Mouse (Mus musculus) CD4-positive, CD25-positive, alpha-beta regulatory T cell, adult 4 months (primary cell): ENCODE data around the gene Gng7. TPM values are rescaled to one million over a fixed set of nuclear protein-coding genes. Genes with fewer than 3 reads are reported as not detected.

ENCODE experiments used
- ATAC-seq: one replicate; pipeline ENCODE4 v1.8.0; 2017
- polyA plus RNA-seq, 2 experiments: library from polyadenylated mRNA; unstranded; fragments of 100-300 nt; shearing (Covaris generic); gene quantifications; one replicate each; pipeline ENCODE4 v1.2.1; 2017

Gene Gng7
- polyA plus RNA-seq, 2 experiments from 2014 or later = 0.54 TPM; not detected in 1

GRCm38 (mm10) chr10:81025639-81026275 is 11.0 kb upstream of the Gng7 start, which contains the start of gene Diras1:
Diras1 (minus strand) TSS chr10:81025662.
- no peak for ATAC-seq

- ATAC-seq = no peak
Measured at GRCm38 (mm10) chr10:81025047-81025621, 10.4 kb upstream of the Gng7 start.

- ATAC-seq = no peak
Measured at GRCm38 (mm10) chr10:81024346-81024937, 9.7 kb upstream of the Gng7 start.

- ATAC-seq = no peak
Measured at GRCm38 (mm10) chr10:81022744-81023143, 8.0 kb upstream of the Gng7 start.

- no peak for ATAC-seq
Measured at GRCm38 (mm10) chr10:81021547-81022110, 6.9 kb upstream of the Gng7 start.

- ATAC-seq = no peak
Measured at GRCm38 (mm10) chr10:81020207-81020606, 5.5 kb upstream of the Gng7 start.

- ATAC-seq = no peak
Measured at GRCm38 (mm10) chr10:81019687-81020086, 4.9 kb upstream of the Gng7 start.

- no peak for ATAC-seq
Measured at GRCm38 (mm10) chr10:81018326-81018725, 3.6 kb upstream of the Gng7 start.

- peak; percentile 62 for ATAC-seq
Measured at GRCm38 (mm10) chr10:81016645-81017044, 1.9 kb upstream of the Gng7 start.

GRCm38 (mm10) chr10:81015666-81016065 is 921 bp upstream of the Gng7 start:
- ATAC-seq = no peak

GRCm38 (mm10) chr10:81010851-81011250 is 3.9 kb downstream of the Gng7 start:
- no peak for ATAC-seq

GRCm38 (mm10) chr10:81007240-81007639 is 7.5 kb downstream of the Gng7 start:
- ATAC-seq = no peak

GRCm38 (mm10) chr10:81006005-81006677 is 8.6 kb downstream of the Gng7 start:
- no peak for ATAC-seq

GRCm38 (mm10) chr10:81001161-81001560 is 13.6 kb downstream of the Gng7 start:
- ATAC-seq = no peak

GRCm38 (mm10) chr10:81000197-81001062 is 14.3 kb downstream of the Gng7 start:
- ATAC-seq = no peak

GRCm38 (mm10) chr10:80999362-81000196 is 15.2 kb downstream of the Gng7 start:
- ATAC-seq = peak; percentile 90

GRCm38 (mm10) chr10:80998778-80999177 is 16.0 kb downstream of the Gng7 start:
- ATAC-seq = peak; percentile 44

GRCm38 (mm10) chr10:80998021-80998420 is 16.7 kb downstream of the Gng7 start:
- ATAC-seq = no peak

GRCm38 (mm10) chr10:80997332-80997731 is 17.4 kb downstream of the Gng7 start:
- ATAC-seq = no peak

- no peak for ATAC-seq
Measured at GRCm38 (mm10) chr10:80996501-80996900, 18.2 kb downstream of the Gng7 start.

- ATAC-seq = peak; percentile 46
Measured at GRCm38 (mm10) chr10:80995091-80995632, 19.6 kb downstream of the Gng7 start.
